Mouse (Mus musculus): ENCODE measurements around the gene Necap1. TPM values are rescaled to one million over a fixed set of nuclear protein-coding genes. Genes with fewer than 3 reads are reported as not detected.

Necap1 gene
- 18.4 TPM for polyA plus RNA-seq (2014; fragmentation: Illumina TruSeq; extraction: RNeasy Lipid Tissue Mini Kit (QIAGEN cat#74804); ENCODE audit: low read depth, low replicate concordance)

DNA sequence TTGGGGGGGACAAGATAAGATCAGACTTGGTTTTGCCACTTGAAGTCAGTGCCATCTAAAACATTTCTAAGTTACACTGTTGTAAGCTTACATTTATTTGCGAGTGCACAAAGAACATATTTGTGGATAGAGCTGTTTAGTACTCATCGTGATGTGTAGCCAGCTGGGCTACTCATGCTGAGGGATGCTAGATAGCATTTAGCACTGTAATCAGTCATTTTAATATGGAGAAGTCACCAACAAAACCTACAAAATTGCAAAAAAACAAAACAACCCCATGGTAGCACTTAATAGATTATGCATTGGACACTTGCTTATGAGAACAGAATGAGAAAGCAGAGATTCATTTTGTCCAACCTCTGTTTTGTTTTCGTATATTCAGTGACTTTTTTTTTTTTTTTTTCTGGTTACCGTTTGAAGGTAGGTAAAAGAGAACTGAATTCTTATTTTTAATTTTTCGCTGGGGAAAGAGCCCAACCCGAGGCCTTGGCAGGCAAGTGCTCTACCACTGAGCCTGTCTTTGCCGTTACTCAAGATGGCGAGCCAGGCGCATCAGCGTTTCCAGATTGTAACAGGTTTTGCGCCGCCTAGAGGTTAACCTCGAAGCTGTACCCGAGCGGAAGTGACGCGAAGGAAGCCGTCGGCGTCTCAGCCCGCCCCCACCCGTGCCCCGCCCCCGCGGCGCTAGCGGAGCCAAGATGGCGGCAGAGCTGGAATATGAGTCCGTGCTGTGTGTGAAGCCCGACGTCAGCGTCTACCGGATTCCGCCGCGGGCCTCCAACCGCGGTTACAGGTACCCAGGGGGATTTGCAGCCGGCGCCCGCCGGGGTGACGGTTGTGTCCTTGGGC, at the start of gene Necap1:
Gene Necap1, plus strand, starts transcription at position 604 of the 849 bp plus-strand sequence.

GRCm38 (mm10) chr6:122855955-122856354, 18.3 kb upstream of the Necap1 start, which contains the start of gene C3ar1:
TSS of gene C3ar1 (minus strand) at chr6:122856161.

DNA sequence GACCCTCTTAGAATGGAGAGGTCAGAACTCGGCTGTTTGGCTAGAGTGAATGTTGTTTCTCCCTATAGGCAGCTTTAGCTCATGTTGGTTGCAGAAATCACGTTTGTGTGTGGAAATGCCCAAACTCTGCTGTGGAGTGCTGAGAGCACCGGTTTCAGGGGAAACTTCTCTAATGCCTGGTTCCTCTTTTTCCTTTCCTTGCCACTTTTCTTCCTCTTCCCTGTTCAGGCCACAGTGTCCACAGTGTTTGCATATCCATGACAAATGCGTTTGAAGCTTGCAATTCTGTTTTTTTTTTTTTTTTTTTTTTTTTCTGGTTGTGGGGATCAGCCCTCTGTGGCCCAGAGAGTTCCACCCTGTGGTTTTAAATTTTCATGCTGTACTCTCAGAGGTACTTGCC, 47.2 kb downstream of the Necap1 start, which contains the start of gene Clec4a1:
Gene Clec4a1, plus strand, starts transcription at position 398 of the 400 bp plus-strand sequence.

Other genes with a start within 250 kb of the Necap1 start
- not detected for gene Dppa3, start 248.1 kb upstream of the Necap1 start, polyA plus RNA-seq (2014; fragmentation: Illumina TruSeq; extraction: RNeasy Lipid Tissue Mini Kit (QIAGEN cat#74804); ENCODE audit: low read depth, low replicate concordance)
- gene Nanog, start 167.0 kb upstream of the Necap1 start, polyA plus RNA-seq (2014; fragmentation: Illumina TruSeq; extraction: RNeasy Lipid Tissue Mini Kit (QIAGEN cat#74804); ENCODE audit: low read depth, low replicate concordance), result not detected
- 1.7 TPM for gene Slc2a3, start 72.8 kb upstream of the Necap1 start, polyA plus RNA-seq (2014; fragmentation: Illumina TruSeq; extraction: RNeasy Lipid Tissue Mini Kit (QIAGEN cat#74804); ENCODE audit: low read depth, low replicate concordance)
- 31.6 TPM for gene Foxj2, start 54.6 kb upstream of the Necap1 start, polyA plus RNA-seq (2014; fragmentation: Illumina TruSeq; extraction: RNeasy Lipid Tissue Mini Kit (QIAGEN cat#74804); ENCODE audit: low read depth, low replicate concordance)
- gene C3ar1, start 18.3 kb upstream of the Necap1 start, polyA plus RNA-seq (2014; fragmentation: Illumina TruSeq; extraction: RNeasy Lipid Tissue Mini Kit (QIAGEN cat#74804); ENCODE audit: low read depth, low replicate concordance), result 2.5 TPM
- gene Clec4a1, start 47.4 kb downstream of the Necap1 start, polyA plus RNA-seq (2014; fragmentation: Illumina TruSeq; extraction: RNeasy Lipid Tissue Mini Kit (QIAGEN cat#74804); ENCODE audit: low read depth, low replicate concordance), result 5.1 TPM
- 3.4 TPM for gene Clec4a3, start 78.0 kb downstream of the Necap1 start, polyA plus RNA-seq (2014; fragmentation: Illumina TruSeq; extraction: RNeasy Lipid Tissue Mini Kit (QIAGEN cat#74804); ENCODE audit: low read depth, low replicate concordance)
- not detected for gene Clec4a4, start 115.9 kb downstream of the Necap1 start, polyA plus RNA-seq (2014; fragmentation: Illumina TruSeq; extraction: RNeasy Lipid Tissue Mini Kit (QIAGEN cat#74804); ENCODE audit: low read depth, low replicate concordance)
- gene Clec4b1, start 175.5 kb downstream of the Necap1 start, polyA plus RNA-seq (2014; fragmentation: Illumina TruSeq; extraction: RNeasy Lipid Tissue Mini Kit (QIAGEN cat#74804); ENCODE audit: low read depth, low replicate concordance), result 0.71 TPM
- 6.6 TPM for gene Clec4a2, start 232.0 kb downstream of the Necap1 start, polyA plus RNA-seq (2014; fragmentation: Illumina TruSeq; extraction: RNeasy Lipid Tissue Mini Kit (QIAGEN cat#74804); ENCODE audit: low read depth, low replicate concordance)